Mouse (Mus musculus) intestine, embryonic 15.5 days (tissue): ENCODE measurements at regions not wholly inside any gene's neighbourhood (a gene's known extent, or its start where the extent isn't known, plus 50 kb on each side); places are given as distances from the start of the nearest gene placed in this dataset.

Experiments used
- ATAC-seq: fragments of 200-750 bp; cut with Nextera tagmentation; 2 replicates; pipeline ENCODE4 v1.8.0; 2017; ENCODE audit warnings: moderate TSS enrichment, moderate library complexity
- H3K27ac ChIP-seq: fragments of 300-500 bp; sonication (generic); 2 replicates; pipeline ENCODE4 v1.5.1; 2015; ENCODE audit warnings: mild to moderate bottlenecking, inconsistent platforms
- H3K27me3 ChIP-seq: fragments of 300-500 bp; sonication (generic); replicated peaks from 2 replicates; pipeline ENCODE4 v1.6.1; 2015; ENCODE audit warnings: inconsistent platforms
- H3K36me3 ChIP-seq: fragments of 300-500 bp; sonication (generic); 2 replicates; pipeline ENCODE4 v1.6.1; 2015; ENCODE audit warnings: inconsistent platforms
- H3K4me1 ChIP-seq: fragments of 300-500 bp; sonication (generic); replicated peaks from 2 replicates; pipeline ENCODE4 v1.6.1; 2015; ENCODE audit warnings: inconsistent platforms
- H3K4me2 ChIP-seq: fragments of 300-500 bp; sonication (generic); replicated peaks from 2 replicates; pipeline ENCODE4 v1.6.1; 2015; ENCODE audit warnings: mild to moderate bottlenecking, inconsistent platforms
- H3K4me3 ChIP-seq: fragments of 300-500 bp; sonication (generic); replicated peaks from 2 replicates; pipeline ENCODE4 v1.5.1; 2015; ENCODE audit warnings: inconsistent platforms
- H3K9ac ChIP-seq: fragments of 300-500 bp; sonication (generic); 2 replicates; pipeline ENCODE4 v1.6.1; 2015; ENCODE audit warnings: inconsistent platforms
- H3K9me3 ChIP-seq: fragments of 300-500 bp; sonication (generic); 2 replicates; pipeline ENCODE4 v1.6.1; 2016; ENCODE audit warnings: inconsistent platforms
- WGBS: fragments of 180-500 bp; shearing (Covaris S2); methylation state at CpG from one replicate; pipeline ENCODE4 v1.1.7; 2015; 5-methylcytosine and 5-hydroxymethylcytosine counted together

- Histone ChIP-seq H3K36me3 (no peaks in the 10 kb centered on the region), H3K27me3 (no peaks in the 10 kb centered on the region), H3K4me2 (no peak overlapping the region), H3K4me1 (no peaks in the 10 kb centered on the region), H3K9ac (no peak overlapping the region), H3K27ac (no peak overlapping the region), H3K4me3 (no peak overlapping the region), H3K9me3 (no peaks in the 10 kb centered on the region)
- WGBS, result 43% methylated on average over 2 of the region's 2 CpGs
- ATAC-seq, result no peak
Measured at GRCm38 (mm10) chr11:21422281-21422878, 51.4 kb upstream of the Ugp2 start.
